Mouse (Mus musculus): ENCODE results near the gene Marcksl1. TPM values are rescaled to one million over a fixed set of nuclear protein-coding genes. Genes with fewer than 3 reads are reported as not detected.
"Not testable (repeated sequence)": the region's sequence is repeated elsewhere in the genome, so short reads cannot be mapped to it uniquely, and the experiment has no call there.

Gene Marcksl1
- polyA plus RNA-seq, 1 experiment from 2014 or later: 153 TPM

DNA sequence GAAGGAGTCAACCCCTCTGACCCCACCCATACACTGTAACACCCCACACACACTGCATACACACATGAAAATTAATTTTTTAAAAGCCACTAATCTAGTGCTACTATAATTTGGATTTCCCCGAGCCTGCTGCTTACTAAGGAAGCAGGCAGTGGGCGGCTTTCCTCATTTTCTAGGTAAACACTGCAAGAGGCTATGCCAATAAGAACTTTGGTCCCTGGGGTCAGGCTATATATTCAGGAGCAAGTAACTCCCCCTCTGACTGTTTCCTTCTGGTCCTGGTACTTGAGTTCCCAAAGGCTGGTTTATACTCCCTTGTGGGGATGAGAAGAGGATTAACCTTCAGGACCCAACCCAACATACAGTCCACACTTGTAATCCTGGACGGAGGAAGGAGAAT, 12.5 kb downstream of the Marcksl1 start:
- TF ChIP-seq CTCF (IDR thresholded peaks at IDR 0.05; ENCODE audit: low read depth) (no peak), EP300 (optimal IDR thresholded peaks at IDR 0.05) (no peak)
- ATAC-seq (ENCODE audit: low FRiP score, low TSS enrichment): peak; percentile 73

GRCm38 (mm10) chr4:129528901-129529300, 15.5 kb downstream of the Marcksl1 start:
- H3K9ac ChIP-seq (ENCODE audit: low read length); H3K4me1 ChIP-seq (replicated peaks; ENCODE audit: control insufficient read depth, insufficient read depth); H3K9me3 ChIP-seq (ENCODE audit: control insufficient read depth, low read length); DNase-seq (ENCODE audit: low spot score); ATAC-seq (ENCODE audit: low FRiP score, low TSS enrichment); H3K27ac ChIP-seq (replicated peaks); H3K4me2 ChIP-seq (replicated peaks; ENCODE audit: low read depth); H3K4me3 ChIP-seq (ENCODE audit: low read depth, low read length); H3K27me3 ChIP-seq (ENCODE audit: control insufficient read depth, insufficient read depth, low read length): not testable (repeated sequence)
- 92% methylated on average over 5 of the region's 6 CpGs for WGBS
- peaks cover 18% of the 10 kb centered on the region for H3K36me3 ChIP-seq (ENCODE audit: control insufficient read depth, insufficient read depth, low read length)

More for the DNA sequence above, 12.5 kb downstream of the Marcksl1 start:
- Histone ChIP-seq H3K9ac (ENCODE audit: low read length) (no peak overlapping the region), H3K27ac (replicated peaks) (peak overlapping the region; percentile 73), H3K4me1 (replicated peaks; ENCODE audit: control insufficient read depth, insufficient read depth) (no peaks in the 10 kb centered on the region), H3K4me3 (ENCODE audit: low read depth, low read length) (no peak overlapping the region), H3K36me3 (ENCODE audit: control insufficient read depth, insufficient read depth, low read length) (peaks cover 27% of the 10 kb centered on the region), H3K9me3 (ENCODE audit: control insufficient read depth, low read length) (no peaks in the 10 kb centered on the region), H3K4me2 (replicated peaks; ENCODE audit: low read depth) (no peak overlapping the region), H3K27me3 (ENCODE audit: control insufficient read depth, insufficient read depth, low read length) (no peaks in the 10 kb centered on the region)
- DNase-seq (ENCODE audit: low spot score): peak; percentile 48
- WGBS: 66% methylated on average over 3 of the region's 3 CpGs

GRCm38 (mm10) chr4:129540012-129540411, 26.6 kb downstream of the Marcksl1 start:
- no peak overlapping the region for H3K4me2 ChIP-seq (replicated peaks; ENCODE audit: low read depth)
- ATAC-seq (ENCODE audit: low FRiP score, low TSS enrichment) (no peak), DNase-seq (ENCODE audit: low spot score) (peak; percentile 54)
- no peak overlapping the region for H3K4me3 ChIP-seq (ENCODE audit: low read depth, low read length)
- peaks cover 6% of the 10 kb centered on the region; the same call in 1 of the 2 replicates for H3K4me1 ChIP-seq (replicated peaks; ENCODE audit: control insufficient read depth, insufficient read depth)
- H3K9ac ChIP-seq (ENCODE audit: low read length): no peak overlapping the region
- H3K27me3 ChIP-seq (ENCODE audit: control insufficient read depth, insufficient read depth, low read length): no peaks in the 10 kb centered on the region
- no peaks in the 10 kb centered on the region for H3K9me3 ChIP-seq (ENCODE audit: control insufficient read depth, low read length)
- no peak overlapping the region for H3K27ac ChIP-seq (replicated peaks)
- WGBS: 87% methylated on average over 6 of the region's 6 CpGs
- H3K36me3 ChIP-seq (ENCODE audit: control insufficient read depth, insufficient read depth, low read length): no peaks in the 10 kb centered on the region
- TF ChIP-seq CTCF (IDR thresholded peaks at IDR 0.05; ENCODE audit: low read depth): peak; percentile 62
- TF ChIP-seq EP300 (optimal IDR thresholded peaks at IDR 0.05): no peak

GRCm38 (mm10) chr4:129541868-129542591, 28.6 kb downstream of the Marcksl1 start:
- H3K4me3 ChIP-seq (ENCODE audit: low read depth, low read length): peak overlapping the region; percentile 84
- H3K9ac ChIP-seq (ENCODE audit: low read length): peak overlapping the region; percentile 88
- under 1% methylated on average over 29 of the region's 30 CpGs for WGBS
- DNase-seq (ENCODE audit: low spot score): peak; percentile 36
- H3K27ac ChIP-seq (replicated peaks): peak overlapping the region; percentile 86
- H3K4me1 ChIP-seq (replicated peaks; ENCODE audit: control insufficient read depth, insufficient read depth): peaks cover 6% of the 10 kb centered on the region; the same call in 1 of the 2 replicates
- H3K4me2 ChIP-seq (replicated peaks; ENCODE audit: low read depth): peak overlapping the region; percentile 67
- no peaks in the 10 kb centered on the region for H3K9me3 ChIP-seq (ENCODE audit: control insufficient read depth, low read length)
- no peak for ATAC-seq (ENCODE audit: low FRiP score, low TSS enrichment)
- TF ChIP-seq EP300 (optimal IDR thresholded peaks at IDR 0.05) (no peak), CTCF (IDR thresholded peaks at IDR 0.05; ENCODE audit: low read depth) (peak; percentile 58)
- no peaks in the 10 kb centered on the region for H3K36me3 ChIP-seq (ENCODE audit: control insufficient read depth, insufficient read depth, low read length)
- no peaks in the 10 kb centered on the region for H3K27me3 ChIP-seq (ENCODE audit: control insufficient read depth, insufficient read depth, low read length)

DNA sequence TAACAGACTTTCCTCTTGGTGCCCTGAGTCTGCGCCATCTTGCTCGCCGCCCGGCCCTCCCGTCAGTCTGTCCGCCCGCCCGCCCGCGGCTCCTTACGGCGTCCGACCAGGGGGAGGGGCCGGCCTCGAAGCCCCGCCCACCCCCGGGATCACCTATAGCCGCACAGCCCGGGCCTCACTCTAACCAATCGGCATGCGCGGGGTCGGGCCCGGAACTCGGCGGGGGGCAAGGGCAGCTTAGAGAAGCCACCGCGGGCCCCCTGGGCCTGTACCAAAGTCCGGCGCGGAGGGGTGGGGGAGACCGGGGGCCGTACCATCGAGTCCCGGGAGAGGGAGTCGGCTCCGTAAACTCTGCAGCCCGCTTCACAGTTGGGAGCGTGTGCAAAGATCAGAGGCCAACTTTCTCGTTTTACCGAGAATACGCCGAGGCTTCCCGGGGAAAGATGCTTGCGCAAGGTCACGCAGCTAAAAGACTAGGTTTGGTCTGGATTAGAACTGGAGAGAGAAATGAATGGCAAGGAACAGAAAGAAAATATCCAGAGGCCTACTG, 29.3 kb downstream of the Marcksl1 start, which contains the start of gene Hdac1:
Gene Hdac1, minus strand, starts transcription at position 122 of the 550 bp plus-strand sequence.
- H3K27me3 ChIP-seq (ENCODE audit: control insufficient read depth, insufficient read depth, low read length): no peaks in the 10 kb centered on the region
- WGBS: 1% methylated on average over 44 of the region's 46 CpGs
- peaks cover 6% of the 10 kb centered on the region; the same call in 1 of the 2 replicates for H3K4me1 ChIP-seq (replicated peaks; ENCODE audit: control insufficient read depth, insufficient read depth)
- peak within 1 kb of the TSS; percentile 86 for H3K27ac ChIP-seq (replicated peaks)
- peak; percentile 99 for ATAC-seq (ENCODE audit: low FRiP score, low TSS enrichment)
- peak within 1 kb of the TSS; percentile 84 for H3K4me3 ChIP-seq (ENCODE audit: low read depth, low read length)
- H3K9ac ChIP-seq (ENCODE audit: low read length): peak within 1 kb of the TSS; percentile 88
- peak; percentile 99 for DNase-seq (ENCODE audit: low spot score)
- H3K9me3 ChIP-seq (ENCODE audit: control insufficient read depth, low read length): no peaks in the 10 kb centered on the region
- no peaks in the 10 kb centered on the region for H3K36me3 ChIP-seq (ENCODE audit: control insufficient read depth, insufficient read depth, low read length)
- TF ChIP-seq EP300 (optimal IDR thresholded peaks at IDR 0.05) (peak; percentile 63), CTCF (IDR thresholded peaks at IDR 0.05; ENCODE audit: low read depth) (peak; percentile 36; the same call in 1 of the 2 replicates)
- H3K4me2 ChIP-seq (replicated peaks; ENCODE audit: low read depth): peak within 1 kb of the TSS; percentile 67

GRCm38 (mm10) chr4:129544106-129544505, 30.7 kb downstream of the Marcksl1 start:
- no peak overlapping the region for H3K4me3 ChIP-seq (ENCODE audit: low read depth, low read length)
- DNase-seq (ENCODE audit: low spot score) (no peak), ATAC-seq (ENCODE audit: low FRiP score, low TSS enrichment) (no peak)
- no peak overlapping the region for H3K9ac ChIP-seq (ENCODE audit: low read length)
- no peak overlapping the region for H3K4me2 ChIP-seq (replicated peaks; ENCODE audit: low read depth)
- TF ChIP-seq CTCF (IDR thresholded peaks at IDR 0.05; ENCODE audit: low read depth) (no peak), EP300 (optimal IDR thresholded peaks at IDR 0.05) (no peak)
- H3K9me3 ChIP-seq (ENCODE audit: control insufficient read depth, low read length): no peaks in the 10 kb centered on the region
- no peak overlapping the region for H3K27ac ChIP-seq (replicated peaks)
- no peaks in the 10 kb centered on the region for H3K27me3 ChIP-seq (ENCODE audit: control insufficient read depth, insufficient read depth, low read length)
- 82% methylated on average over 4 of the region's 4 CpGs for WGBS
- peaks cover 6% of the 10 kb centered on the region; the same call in 1 of the 2 replicates for H3K4me1 ChIP-seq (replicated peaks; ENCODE audit: control insufficient read depth, insufficient read depth)
- no peaks in the 10 kb centered on the region for H3K36me3 ChIP-seq (ENCODE audit: control insufficient read depth, insufficient read depth, low read length)

- 82% methylated on average over 4 of the region's 4 CpGs for WGBS
- H3K9ac ChIP-seq (ENCODE audit: low read length); DNase-seq (ENCODE audit: low spot score): not testable (repeated sequence)
Observed at GRCm38 (mm10) chr4:129547631-129548030, 34.2 kb downstream of the Marcksl1 start.

More at GRCm38 (mm10) chr4:129547631-129548030, 34.2 kb downstream of the Marcksl1 start:
- H3K36me3 ChIP-seq (ENCODE audit: control insufficient read depth, insufficient read depth, low read length); H3K4me2 ChIP-seq (replicated peaks; ENCODE audit: low read depth); H3K4me3 ChIP-seq (ENCODE audit: low read depth, low read length); H3K27ac ChIP-seq (replicated peaks); H3K27me3 ChIP-seq (ENCODE audit: control insufficient read depth, insufficient read depth, low read length); H3K9me3 ChIP-seq (ENCODE audit: control insufficient read depth, low read length); H3K4me1 ChIP-seq (replicated peaks; ENCODE audit: control insufficient read depth, insufficient read depth); ATAC-seq (ENCODE audit: low FRiP score, low TSS enrichment): not testable (repeated sequence)

All from stomach, postnatal 0 days (tissue).